Mouse (Mus musculus) bone marrow, adult 2 months (tissue): ENCODE measurements at regions not wholly inside any gene's neighbourhood (a gene's known extent, or its start where the extent isn't known, plus 50 kb on each side); places are given as distances from the start of the nearest gene placed in this dataset.

Source experiments
- H3K27ac ChIP-seq: fragments of 200-500 bp; 2 replicates; pipeline ENCODE4 v1.5.1; 2012; ENCODE audit warnings: low read depth, mild to moderate bottlenecking, control low read depth, inconsistent platforms, low read length; ENCODE audit not compliant: control insufficient read depth, poor library complexity, insufficient read depth
- H3K4me1 ChIP-seq: fragments of 200-500 bp; 2 replicates; pipeline ENCODE4 v1.6.1; 2011; ENCODE audit warnings: low read length; ENCODE audit not compliant: control insufficient read depth, insufficient read depth
- H3K4me3 ChIP-seq: fragments of 200-500 bp; replicated peaks from 2 replicates; pipeline ENCODE3; 2011; ENCODE audit warnings: mild to moderate bottlenecking, low read depth, low read length, control low read depth; ENCODE audit not compliant: control insufficient read depth
- CTCF ChIP-seq: fragments of 200-500 bp; IDR thresholded peaks from 2 replicates; pipeline ENCODE4 v1.5.1; 2011; ENCODE audit warnings: low read length, control low read depth; ENCODE audit not compliant: control insufficient read depth, insufficient read depth
- POLR2A ChIP-seq: fragments of 200-500 bp; IDR thresholded peaks from 2 replicates; pipeline ENCODE4 v1.6.1; 2011; ENCODE audit warnings: low read depth, mild to moderate bottlenecking, control low read depth, low read length, borderline replicate concordance; ENCODE audit not compliant: control insufficient read depth
- WGBS: fragments of 180-500 bp; shearing (Covaris S2); methylation state at CpG from one replicate; pipeline ENCODE4 v1.1.7; 2018; 5-methylcytosine and 5-hydroxymethylcytosine counted together

DNA sequence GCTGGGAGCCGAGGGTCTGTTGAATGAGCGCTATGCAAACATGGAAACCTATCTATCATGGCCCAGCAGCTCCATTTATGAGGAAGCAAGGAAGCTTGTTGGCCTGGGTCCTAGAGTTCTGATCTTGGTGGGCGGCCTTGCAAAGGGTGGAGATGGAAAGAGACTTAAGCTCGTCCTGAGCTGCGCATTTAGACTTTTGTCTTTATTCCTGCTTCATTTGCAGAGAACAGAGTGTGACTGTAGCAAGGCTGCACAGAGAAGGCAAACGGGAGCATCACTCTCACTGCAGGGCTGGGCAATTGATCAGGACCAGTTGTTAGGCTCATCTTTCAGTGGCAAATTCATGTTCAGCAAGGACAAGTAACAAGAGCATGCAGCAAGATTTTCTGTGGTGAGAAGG lies 177.2 kb downstream of the Plod2 start:
- Histone ChIP-seq H3K4me3 (no peak overlapping the region), H3K4me1 (no peaks in the 10 kb centered on the region), H3K27ac (no peak overlapping the region)
- TF ChIP-seq POLR2A (no peak), CTCF (no peak)
- whole genome bisulfite sequencing: 74% methylated on average over 6 of the region's 6 CpGs

DNA sequence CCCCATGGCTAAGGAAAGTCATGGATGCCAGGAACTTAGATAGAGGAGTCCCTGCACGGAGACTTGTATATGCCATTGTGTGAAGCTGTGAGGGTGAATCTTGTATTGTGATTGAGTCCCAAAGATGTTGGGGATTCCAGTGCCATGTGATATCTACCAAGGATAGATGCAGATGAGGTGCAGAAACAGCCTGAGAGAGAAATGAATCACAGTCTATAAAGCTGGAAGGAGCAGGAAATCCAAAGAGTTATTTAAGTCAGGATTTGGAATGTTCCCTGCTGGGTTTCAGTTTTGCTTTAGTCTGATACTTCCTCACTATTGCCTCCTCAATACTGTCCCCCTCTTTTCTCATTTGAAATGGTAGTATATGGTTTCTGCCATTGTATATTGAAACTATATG lies 186.8 kb downstream of the Plod2 start:
- H3K4me1 ChIP-seq: no peaks in the 10 kb centered on the region
- H3K27ac ChIP-seq: no peak overlapping the region
- H3K4me3 ChIP-seq: no peak overlapping the region
- 64% methylated on average over 1 of the region's 1 CpGs for WGBS
- no peak for TF ChIP-seq POLR2A
- TF ChIP-seq CTCF: no peak

DNA sequence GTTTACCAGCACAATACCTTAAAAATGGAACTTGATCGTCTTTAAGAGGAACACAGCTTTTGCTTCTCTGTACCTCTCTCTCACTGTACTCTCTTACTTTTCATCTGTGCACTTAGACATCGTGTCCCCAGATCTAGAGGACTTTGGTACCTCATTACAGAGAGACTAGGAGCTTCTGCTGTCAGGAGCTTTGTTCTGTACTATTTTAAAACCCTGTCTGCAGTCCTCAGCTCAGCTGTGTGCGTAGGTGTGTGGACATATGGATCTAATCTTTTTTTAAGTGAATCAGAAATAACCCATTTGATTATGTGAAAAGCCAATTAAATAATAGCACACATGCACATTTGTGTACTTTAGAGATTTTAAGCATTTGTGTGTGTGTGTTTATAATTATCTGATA lies 189.4 kb downstream of the Plod2 start:
- no peak for TF ChIP-seq CTCF
- TF ChIP-seq POLR2A: no peak
- H3K27ac ChIP-seq: no peak overlapping the region
- 66% methylated on average over 3 of the region's 3 CpGs for WGBS

DNA sequence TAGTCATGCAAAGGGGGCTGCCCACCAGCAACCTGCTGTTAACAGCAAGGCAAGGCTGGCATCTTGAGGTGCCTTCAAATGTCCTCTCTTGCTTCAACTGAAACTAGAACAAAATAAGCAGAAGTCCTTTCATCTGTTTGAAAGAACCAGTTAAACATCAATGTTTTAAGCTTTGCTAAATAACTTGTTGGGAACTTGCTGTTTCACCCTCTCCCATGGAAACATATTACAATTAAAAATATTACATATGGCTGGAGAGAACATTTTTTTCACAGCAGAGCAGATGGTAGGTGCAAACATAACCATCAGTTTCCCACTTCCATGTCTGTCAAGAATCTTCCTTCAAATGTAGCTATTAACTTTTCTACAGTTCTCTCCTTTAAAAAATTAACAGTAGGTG lies 225.5 kb downstream of the Plod2 start:
- H3K4me3 ChIP-seq: no peak overlapping the region
- TF ChIP-seq CTCF (no peak), POLR2A (no peak)
- H3K4me1 ChIP-seq: no peaks in the 10 kb centered on the region
- H3K27ac ChIP-seq: no peak overlapping the region

More for the DNA sequence above, 189.4 kb downstream of the Plod2 start:
- Histone ChIP-seq H3K4me1 (no peaks in the 10 kb centered on the region), H3K4me3 (no peak overlapping the region)

DNA sequence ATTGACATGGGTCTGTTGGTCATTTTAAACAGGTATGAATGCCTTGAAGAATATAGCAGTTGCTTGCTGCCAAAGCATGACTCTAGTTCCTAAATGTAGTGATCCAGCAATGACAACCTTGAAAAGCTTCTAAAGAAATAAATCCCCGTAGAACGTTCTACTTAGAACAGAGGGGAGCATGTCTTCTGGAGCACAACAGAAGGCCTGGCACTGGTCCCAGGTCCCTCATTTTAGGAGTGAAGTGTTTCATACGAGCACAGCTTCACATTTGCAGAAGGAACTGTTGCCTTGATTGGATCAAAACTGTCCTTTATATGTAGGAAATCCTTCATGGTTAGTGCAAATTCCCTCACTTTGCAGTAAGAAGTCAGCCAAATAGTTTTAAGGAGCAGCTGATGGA lies 226.4 kb downstream of the Plod2 start:
- 78% methylated on average over 3 of the region's 3 CpGs for WGBS
- TF ChIP-seq POLR2A: no peak
- no peak for TF ChIP-seq CTCF

DNA sequence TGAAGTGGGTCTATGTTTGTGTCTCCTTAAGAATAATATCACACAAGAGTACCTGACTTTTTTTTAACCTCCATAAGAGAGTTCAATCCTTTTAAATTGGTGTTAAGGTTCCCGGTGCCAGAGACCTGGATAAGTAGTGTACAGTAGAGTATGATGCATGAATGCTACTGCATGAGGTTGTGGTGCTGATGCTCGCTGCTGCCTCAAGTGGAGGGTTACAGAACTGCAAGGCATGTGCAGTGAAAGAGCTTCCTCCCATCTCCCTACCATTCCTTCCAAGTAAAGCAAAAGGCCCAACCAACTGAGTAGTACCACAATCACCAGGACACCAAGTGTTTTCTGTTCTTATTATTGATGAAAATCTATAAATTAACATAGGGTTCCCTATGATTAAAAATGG lies 227.5 kb downstream of the Plod2 start:
- no peaks in the 10 kb centered on the region for H3K4me1 ChIP-seq
- 47% methylated on average over 2 of the region's 2 CpGs for WGBS
- TF ChIP-seq CTCF: peak; percentile 61
- no peak for TF ChIP-seq POLR2A
- H3K27ac ChIP-seq: no peak overlapping the region
- H3K4me3 ChIP-seq: no peak overlapping the region

More for the DNA sequence above, 226.4 kb downstream of the Plod2 start:
- no peaks in the 10 kb centered on the region for H3K4me1 ChIP-seq
- no peak overlapping the region for H3K4me3 ChIP-seq
- no peak overlapping the region for H3K27ac ChIP-seq

DNA sequence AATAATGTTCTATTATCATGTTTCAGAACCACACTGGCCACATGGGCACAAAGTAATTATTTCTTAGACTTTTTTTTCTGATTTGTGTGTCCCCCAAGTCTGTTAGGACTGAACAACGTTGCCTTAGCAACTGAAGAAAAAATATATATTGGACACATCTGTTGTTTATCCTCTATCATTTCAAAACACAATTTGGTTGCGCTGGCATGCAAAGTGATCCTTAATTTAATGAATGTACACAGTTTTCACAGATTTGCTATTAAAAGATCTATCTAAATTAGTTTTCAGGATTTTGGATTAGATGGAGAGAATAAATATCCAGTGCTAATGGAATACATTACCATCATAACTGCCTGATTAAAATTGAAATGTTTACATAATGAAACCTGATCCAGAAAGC lies 229.0 kb downstream of the Plod2 start:
- TF ChIP-seq POLR2A (no peak), CTCF (no peak)
- Histone ChIP-seq H3K4me1 (no peaks in the 10 kb centered on the region), H3K4me3 (no peak overlapping the region), H3K27ac (no peak overlapping the region)
- WGBS: 76% methylated on average over 2 of the region's 2 CpGs

DNA sequence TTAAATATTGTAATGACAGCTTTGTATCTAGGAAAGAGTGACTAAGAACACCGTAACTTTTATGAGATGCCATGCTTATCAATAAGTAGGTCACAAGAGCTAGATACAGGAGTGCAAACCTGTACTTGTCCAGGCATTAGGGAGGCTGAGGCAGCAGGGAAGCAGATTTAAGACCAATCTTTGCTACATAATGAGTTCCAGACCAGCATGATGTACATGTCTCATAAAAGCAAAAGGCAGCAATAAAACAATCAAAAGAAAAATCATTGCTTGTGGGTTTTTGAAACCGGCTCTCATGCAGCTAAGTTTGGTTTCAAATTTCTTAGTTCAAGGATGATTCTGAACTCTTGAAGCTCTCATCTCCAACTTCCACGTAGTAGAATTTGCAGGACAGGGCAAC lies 229.7 kb downstream of the Plod2 start:
- no peaks in the 10 kb centered on the region for H3K4me1 ChIP-seq
- no peak overlapping the region for H3K27ac ChIP-seq
- TF ChIP-seq CTCF: no peak
- TF ChIP-seq POLR2A: no peak
- WGBS: 78% methylated on average over 3 of the region's 3 CpGs
- H3K4me3 ChIP-seq: no peak overlapping the region

DNA sequence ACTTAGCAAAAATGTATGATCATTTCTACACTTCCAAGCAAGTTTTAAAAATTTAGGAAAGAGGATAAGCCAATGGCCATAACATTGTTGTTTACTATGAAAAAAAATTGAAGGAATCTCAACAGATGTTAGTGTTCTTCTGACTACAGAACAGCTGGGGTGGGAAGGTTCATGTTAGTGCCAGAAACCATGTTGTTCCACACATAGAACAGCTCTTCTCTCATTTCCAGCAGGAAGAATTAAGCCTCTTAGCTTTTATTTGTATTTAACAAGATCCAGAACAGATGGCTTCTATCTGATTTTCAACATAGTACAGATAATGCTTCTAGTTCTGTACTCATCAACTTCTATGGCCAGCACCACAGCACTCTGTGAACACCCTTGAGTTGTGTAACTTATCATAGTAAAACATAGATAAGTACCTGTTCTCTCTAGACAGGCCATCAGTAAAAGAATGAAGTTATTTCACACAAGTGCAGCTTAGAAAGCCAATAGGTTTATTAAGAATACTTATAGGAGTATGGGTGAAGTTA lies 241.0 kb downstream of the Plod2 start:
- no peak overlapping the region for H3K27ac ChIP-seq
- no peak for TF ChIP-seq CTCF
- TF ChIP-seq POLR2A: no peak
- no peak overlapping the region for H3K4me3 ChIP-seq
- H3K4me1 ChIP-seq: no peaks in the 10 kb centered on the region

DNA sequence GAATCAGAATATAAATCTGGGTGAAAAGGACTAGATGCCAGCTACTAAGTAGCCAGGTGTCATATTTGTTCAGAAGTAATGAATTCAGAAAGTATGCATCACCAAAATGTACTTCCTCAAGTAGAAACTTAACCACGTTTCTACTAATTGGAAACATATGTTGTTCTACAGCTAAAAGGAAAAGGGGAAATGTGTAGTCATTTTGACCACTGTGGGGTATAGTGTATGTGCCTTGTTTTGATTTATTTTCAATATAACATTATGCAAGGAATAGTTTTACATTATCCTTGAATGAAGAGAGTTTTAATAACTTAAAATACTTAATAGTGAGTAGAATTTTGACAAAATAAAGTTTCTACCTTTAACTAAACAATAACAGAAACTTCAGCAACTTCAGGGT lies 257.7 kb downstream of the Plod2 start:
- 22% methylated on average over 1 of the region's 1 CpGs for WGBS
- no peaks in the 10 kb centered on the region for H3K4me1 ChIP-seq
- H3K4me3 ChIP-seq: no peak overlapping the region
- TF ChIP-seq POLR2A: no peak
- TF ChIP-seq CTCF: no peak
- H3K27ac ChIP-seq: no peak overlapping the region
